Mouse (Mus musculus) gastrocnemius, postnatal 14 days (tissue): ENCODE measurements around the gene Chic2. TPM values are rescaled to one million over a fixed set of nuclear protein-coding genes. Genes with fewer than 3 reads are reported as not detected.

Experiments used
- DNase-seq: peaks from one replicate; pipeline ENCODE4 v3.0.0; 2021; ENCODE audit warnings: mixed read lengths
- intact Hi-C: fragments of 180-260 bp; cut with DNase I; formaldehyde crosslinking; loops from one replicate; pipeline ENCODE4 v1.15.1; 2025; ENCODE audit warnings: low total_unique reads
- total RNA-seq, 2 experiments: library from RNA; stranded (reverse); gene quantifications; 2 replicates each; pipeline ENCODE4 v1.2.3; 2021

The Chic2 gene
- total RNA-seq, 2 experiments from 2014 or later: 16.0 to 18.1 TPM

DNA sequence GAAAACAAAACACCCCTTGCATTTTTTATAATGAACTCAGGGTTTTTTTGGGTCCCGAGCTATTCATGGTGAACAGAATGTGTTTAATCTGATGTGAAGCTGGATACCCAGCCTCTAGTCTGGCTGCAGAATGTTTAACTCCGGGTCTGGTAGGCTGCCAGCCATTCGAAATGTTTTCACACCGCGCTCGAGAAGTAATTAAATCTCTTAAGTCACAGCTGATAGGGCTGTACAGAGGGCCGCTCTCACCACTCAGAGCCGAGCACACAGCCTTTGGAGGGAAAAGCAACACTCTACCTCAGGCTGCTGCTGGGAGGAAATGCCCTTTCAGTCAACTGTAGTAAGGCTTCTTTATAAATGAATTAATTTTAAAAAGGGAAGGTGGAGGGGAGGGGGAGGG, 49.6 kb downstream of the Chic2 start:
- intact Hi-C loops: no loop called here
- no peak for DNase-seq

DNA sequence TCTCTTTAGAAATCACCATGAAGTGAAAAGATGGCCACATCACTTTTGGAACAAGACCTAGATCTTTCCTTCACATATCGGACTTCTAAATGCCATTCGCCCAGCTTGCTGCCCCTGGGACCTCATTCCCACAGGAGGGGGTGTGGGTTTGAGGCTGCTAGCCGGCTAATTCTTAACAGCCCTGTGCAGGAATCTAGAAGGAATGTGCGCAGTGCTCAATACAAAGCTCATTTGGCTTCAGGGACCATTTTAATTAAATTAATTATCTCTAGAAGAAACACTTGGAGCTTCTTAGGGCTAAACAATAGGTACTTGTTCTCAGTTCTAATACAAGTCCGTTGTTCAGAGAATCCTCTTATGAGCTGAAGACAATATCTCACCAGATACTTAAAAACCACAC, 60.5 kb downstream of the Chic2 start:
- intact Hi-C loops: no loop called here
- DNase-seq: no peak

DNA sequence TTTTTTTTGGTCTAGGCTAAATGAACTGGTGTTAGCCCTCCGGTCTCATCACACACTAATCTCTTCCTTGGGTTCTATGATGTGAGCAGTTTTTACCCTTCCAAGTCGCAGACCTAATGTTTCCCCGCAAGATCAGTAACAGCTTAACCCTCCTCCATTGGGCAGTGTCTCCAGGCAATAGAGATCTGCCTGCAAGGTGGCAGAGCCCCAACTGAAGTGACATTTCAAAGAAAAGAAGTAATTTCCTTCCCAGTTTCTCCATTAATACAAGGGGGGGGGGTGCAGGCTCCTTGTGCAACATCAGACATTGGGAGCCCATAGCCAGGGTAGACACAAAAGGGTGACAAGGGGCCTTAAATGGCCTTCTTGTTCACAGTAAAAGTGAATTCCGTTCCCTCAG, 64.0 kb downstream of the Chic2 start:
- intact Hi-C loops: no loop called here
- DNase-seq: no peak

DNA sequence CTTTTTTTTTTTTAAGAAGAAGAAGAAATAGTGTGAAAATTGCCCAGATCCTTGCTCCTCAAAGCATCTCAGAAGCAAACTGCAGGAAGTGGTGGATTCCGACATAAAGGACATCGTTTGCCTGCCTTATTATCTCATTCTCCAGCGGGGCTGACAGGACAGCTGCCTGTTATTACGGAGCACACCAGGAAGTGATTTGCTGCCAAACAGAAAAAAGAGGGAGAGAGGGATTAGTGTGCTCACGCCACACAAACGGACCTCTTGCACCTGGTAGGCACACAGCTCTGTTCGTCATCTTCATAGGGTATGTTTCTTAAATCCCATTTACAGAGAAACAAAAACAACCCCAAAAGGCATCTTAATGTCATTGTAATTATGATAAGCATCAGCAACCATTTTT, 64.4 kb downstream of the Chic2 start:
- intact Hi-C loops: no loop called here
- no peak for DNase-seq

DNA sequence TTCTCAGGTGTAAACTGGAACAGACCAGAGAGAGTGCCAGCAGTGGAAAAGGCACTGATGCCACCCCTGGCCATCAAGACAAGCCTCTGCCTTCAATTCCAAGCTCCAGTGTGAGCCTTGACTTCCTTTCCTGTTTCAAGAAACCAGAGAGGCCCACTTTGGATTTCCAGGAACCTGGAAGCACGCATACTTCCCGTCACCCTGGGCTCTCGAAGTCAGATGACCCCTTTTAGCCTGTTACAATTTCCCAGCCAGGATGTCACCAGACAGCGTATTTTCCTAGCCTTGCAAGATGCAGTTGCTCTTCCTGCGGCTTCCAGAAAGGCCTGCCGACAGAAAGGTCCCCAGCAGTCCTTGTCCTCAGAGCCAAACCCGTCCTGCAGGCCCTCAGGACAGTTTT, 65.0 kb downstream of the Chic2 start:
- intact Hi-C loops: no loop called here

DNA sequence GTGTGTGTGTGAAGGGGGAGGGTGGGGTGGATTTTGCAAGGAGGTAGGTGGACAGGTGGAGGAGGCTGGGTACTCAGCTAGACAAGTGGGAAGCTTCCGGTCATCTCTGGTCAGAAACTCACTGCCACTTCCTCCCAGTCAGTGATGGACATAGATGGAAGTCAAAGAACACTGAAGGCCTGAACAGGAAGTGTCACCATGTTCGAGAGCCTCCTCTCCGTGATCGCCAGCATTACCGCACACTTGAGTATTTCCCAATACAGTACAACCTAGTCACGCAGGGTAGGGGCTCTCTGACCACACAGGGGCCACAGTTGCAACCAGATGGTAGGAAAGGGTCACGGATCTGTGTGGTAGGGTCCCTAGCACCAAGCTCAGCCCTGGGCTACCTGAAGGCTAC, 69.1 kb downstream of the Chic2 start:
- no peak for DNase-seq
- intact Hi-C loops: no loop called here

More for the DNA sequence above, 65.0 kb downstream of the Chic2 start:
- no peak for DNase-seq

DNA sequence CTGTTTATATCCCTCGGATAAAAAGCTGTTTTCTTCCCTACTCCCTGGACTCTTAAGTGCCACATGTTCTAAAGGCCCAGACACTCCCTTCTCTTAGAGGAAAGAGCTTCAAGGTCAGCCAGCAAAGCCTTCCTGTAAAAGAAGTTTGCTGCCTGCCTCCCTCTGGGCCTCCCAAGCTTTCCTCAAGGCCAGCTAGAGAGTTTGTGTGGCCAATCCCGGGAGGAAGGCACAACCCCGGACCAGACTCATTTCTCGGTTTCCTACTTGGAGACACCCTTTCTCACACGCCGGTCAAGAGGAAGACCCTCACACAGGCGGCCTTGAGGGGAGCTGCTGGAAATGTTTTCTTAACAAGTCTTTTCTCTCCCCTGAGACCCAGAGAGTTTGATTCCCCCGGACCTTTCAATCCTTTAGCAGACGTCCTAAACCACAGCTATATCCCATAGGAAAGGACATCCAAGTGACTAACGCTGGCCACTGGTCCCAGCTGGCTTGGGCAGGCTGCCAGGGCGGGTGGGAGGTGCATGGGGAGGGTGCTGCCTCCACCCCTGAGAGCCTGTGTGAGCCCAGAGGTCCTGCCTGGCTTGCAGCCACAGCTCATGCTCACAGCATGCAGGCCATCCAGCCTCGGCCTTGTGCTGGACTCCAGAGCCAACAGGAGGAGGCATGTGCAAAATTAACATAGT, 69.7 kb downstream of the Chic2 start:
- DNase-seq: peak; percentile 90
- intact Hi-C loops: no loop called here

DNA sequence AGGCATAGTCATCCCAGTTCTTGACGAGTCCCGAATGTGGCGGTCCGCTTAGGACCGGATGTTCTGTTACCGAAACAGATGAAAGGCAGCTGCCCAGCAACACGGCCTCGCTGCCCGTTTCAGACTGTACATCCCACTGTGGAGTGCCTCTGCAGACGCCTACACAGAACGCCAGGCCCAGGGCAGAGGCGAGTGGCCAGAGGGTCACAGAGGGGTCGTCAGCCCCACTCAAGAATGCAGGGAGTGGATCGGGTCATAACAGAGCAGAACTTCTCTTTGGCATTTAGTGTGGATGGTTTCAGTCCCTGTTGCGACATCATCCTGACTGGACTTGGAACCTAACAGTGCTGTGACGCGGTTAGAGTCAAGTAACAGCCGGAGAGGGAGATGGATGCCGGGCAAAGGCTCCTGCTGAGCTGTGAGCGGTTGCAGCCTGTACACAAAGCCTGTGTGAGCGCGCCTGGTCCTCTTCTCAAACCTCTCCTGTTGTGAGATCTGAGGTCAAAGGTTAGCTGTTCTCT, 70.5 kb downstream of the Chic2 start:
- intact Hi-C loops: no loop called here
- DNase-seq: peak; percentile 58

DNA sequence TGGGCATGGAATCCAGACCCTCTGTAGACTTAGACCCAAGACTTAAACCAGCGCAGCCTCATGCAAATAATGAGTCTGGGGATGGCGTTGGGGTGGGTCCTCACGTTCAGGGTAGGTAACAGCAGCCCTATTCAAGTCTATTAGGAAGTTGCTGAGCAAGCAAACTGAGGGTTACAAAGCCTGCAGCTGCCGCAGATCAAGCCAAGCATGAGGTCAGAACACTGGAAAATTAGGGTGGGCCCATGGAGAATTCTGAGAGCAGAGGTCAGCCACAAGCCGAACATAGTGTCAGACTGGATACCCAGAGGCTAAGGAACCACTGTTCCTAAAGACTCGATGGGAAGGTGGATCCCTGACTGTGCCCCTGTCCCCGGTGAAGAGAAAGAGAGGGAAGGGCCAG, 73.2 kb downstream of the Chic2 start:
- intact Hi-C loops: no loop called here
- peak; percentile 44 for DNase-seq

DNA sequence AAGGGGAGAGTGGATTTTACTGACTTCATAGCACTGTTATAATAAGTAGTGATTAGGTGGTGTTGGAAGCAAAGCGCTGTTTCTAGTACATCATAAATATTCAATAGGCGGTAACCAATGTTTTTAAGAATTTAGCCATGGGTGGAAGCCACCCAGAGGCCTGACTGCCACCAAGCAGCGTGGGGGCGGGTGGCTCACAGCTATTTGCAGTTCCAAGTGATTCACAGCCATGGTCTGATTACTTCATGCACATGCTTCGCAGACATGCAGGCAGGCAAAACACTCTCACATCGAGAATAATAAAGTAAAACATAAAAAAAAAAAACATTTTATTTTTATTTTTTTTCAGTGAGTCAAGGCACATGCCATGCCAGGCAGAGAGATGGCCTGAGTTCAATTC, 75.2 kb downstream of the Chic2 start:
- intact Hi-C loops: loop anchor here (10.0 kb wide), 1 partner anchor 75 kb away; the partner anchor contains the start of gene Chic2
- no peak for DNase-seq

DNA sequence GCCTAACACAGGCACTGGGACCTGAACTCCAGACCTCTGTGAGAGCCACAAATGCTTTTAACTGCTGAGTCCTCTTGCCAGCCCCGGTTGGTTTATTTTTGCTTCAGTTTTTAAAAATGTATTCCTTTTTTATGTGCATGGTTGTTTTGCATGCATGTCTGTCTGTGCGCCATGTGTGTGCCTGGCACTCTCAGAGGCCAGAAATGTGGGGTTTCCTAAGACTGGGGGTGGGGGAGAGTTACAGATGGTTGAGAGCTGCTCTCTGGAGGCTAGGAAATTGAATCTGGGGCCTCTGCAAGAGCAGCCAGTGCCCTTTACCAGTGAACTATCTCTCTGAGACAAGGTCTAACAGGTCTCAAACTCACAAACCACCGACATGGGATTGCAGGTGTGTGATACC, 76.7 kb downstream of the Chic2 start:
- DNase-seq: no peak
- intact Hi-C loops: loop anchor here (10.0 kb wide), 1 partner anchor 77 kb away; the partner anchor contains the start of gene Chic2

DNA sequence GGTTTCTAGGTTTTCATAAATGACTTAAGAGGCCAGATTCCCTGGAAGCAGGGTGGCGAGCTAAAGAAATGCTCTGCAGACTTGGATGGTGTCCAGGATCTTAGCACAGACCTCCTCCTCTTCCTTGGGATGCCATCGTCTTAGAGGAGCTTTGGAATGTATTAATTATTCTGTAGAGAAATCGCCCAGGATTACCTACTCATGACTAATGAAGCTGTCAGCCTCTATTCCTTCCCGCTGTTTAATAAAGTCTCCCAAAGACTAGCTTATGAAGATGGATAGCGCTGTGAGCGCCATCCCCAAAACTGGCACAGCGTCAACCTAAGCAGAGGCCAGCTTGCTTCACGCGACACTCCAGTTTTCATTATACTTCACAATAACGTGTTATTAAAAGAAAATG, 77.7 kb downstream of the Chic2 start:
- DNase-seq: no peak
- intact Hi-C loops: loop anchor here (10.0 kb wide), 1 partner anchor 78 kb away; the partner anchor contains the start of gene Chic2

DNA sequence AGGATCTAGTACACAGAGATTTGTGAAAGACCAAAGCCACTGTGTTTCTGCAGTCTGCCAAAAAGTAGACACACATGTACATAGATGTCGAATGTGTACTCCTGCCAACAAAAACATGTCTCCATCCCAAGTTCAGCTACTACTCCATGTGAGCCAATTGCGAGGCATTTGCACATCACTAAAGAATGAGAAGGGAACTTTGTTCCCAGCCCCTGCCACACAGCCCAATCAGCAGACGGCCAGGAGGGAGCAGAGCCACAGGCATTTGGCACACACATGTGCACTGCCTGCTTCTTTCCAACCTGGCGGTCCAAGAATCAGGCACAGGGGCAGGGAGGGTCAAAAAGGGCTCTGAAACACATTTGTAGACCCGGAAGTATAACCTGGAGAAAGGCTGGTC, 81.8 kb downstream of the Chic2 start:
- intact Hi-C loops: loop anchor here (5.0 to 10.0 kb wide), 2 partner anchors 82 to 180 kb away; partner anchors contain the start of gene Chic2
- no peak for DNase-seq

DNA sequence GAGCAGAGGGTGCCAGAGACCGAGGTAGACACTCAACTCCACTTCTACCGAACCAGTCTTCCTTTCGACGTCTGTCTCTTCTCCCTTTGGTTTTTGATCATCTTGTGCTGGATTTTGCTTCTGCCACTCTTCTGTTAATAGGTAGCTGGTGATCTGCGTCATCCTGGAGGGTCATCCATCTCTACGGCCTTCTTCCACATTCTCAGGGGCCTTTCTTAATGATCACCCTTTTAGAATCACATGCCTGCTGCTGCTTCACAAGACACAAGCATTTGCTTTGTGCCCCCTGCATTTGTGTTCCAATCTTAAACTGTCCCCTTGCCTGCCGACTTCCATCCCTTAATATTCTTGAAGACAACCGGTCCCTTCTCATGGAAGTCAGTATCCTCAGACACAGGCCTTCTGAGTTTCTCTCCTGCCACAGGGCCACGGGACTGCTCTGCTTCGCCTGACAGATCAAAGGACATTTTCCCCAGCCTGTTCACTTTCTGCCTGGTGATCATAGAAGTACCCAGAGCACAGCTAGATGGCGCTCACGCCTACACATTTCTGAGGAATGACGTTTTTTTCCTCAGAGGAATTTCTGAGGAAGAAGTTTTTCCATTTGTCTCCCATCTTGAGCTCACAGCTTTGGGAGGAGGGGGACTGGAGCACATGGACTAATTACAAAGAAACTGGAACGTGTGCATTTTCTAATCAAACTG, 83.6 kb downstream of the Chic2 start:
- intact Hi-C loops: loop anchor here (5.0 to 10.0 kb wide), 2 partner anchors 84 to 181 kb away; partner anchors contain the start of gene Chic2
- DNase-seq: peak; percentile 52

DNA sequence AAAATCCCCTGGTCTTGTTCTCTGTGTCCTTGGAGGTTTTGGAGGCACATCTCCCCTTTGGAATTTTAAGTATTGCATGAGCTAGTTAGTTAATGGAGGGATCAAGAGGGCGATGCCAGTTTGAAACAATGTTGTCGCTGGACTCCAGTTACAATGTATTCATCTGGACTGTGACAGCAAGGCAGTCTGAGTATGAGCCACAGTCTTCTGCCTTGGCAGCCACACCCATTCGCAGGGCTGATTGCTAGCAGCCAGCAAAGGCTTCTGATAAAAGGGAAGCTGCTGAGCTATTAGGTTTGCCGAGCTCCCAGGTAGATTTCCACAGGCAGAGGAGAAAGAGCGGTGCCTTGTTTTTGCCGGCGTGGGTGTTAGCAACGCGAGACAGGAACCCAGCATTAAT, 84.3 kb downstream of the Chic2 start:
- intact Hi-C loops: loop anchor here (5.0 to 10.0 kb wide), 2 partner anchors 84 to 182 kb away; partner anchors contain the start of gene Chic2
- no peak for DNase-seq

DNA sequence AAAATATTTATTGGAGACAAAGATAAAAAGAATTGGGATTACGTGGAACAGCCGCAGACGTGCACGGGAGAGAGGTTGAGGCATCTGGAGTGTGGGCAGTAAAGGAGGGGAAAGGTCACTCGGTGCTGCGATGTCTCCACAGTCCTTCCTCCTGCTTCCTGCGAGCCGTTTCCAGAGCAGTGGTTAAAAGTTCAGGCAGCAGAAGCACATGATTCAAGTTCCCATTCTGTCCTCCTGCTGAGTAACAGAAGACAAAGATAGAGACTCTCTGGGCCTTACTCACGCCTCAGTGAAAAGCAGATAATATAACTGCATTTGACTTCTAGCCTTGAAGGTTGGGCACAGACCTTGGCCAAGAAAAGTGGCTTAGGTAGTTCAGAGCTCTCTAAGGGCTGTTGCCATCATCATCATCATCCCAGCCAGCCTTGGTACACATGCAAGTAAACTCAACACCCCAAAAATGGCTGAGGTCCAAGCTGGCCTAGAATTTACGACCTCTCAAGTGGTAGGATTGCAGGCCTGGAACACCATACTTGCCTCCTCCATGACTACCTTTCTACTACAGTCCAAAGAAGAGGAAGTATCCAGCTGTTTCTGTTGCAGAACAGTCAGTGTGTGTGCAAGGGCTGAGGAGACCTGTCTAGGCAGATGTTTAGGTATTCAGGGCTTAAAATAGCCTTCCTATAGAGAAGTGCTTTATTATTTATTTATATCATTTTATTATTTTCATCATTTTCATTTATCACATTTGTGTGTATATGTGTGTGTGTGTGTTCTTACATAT, 87.1 kb downstream of the Chic2 start:
- intact Hi-C loops: loop anchor here (10.0 kb wide), 1 partner anchor 523 kb away; no protein-coding TSS in a partner anchor
- DNase-seq: no peak

DNA sequence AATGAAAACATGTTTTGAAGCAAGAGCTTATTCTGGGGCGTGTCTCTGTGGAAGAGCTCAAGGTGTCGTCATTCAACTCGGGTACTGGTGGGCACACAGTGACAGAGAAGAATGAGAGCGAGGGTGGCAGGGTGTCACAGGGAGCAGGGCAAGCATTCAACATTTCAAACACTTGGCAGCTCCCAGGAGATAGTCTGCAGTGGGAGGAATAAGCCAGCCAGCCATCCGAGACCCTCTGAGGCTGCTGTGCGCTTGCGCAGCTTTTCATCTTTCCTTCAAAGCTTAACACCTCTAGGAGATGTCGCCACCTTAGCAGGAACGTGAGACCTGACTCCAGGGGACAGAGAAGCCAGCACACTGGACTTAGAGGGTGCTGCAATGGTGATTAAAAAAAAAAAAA, 88.2 kb downstream of the Chic2 start:
- intact Hi-C loops: loop anchor here (10.0 kb wide), 1 partner anchor 522 kb away; no protein-coding TSS in a partner anchor
- DNase-seq: no peak

DNA sequence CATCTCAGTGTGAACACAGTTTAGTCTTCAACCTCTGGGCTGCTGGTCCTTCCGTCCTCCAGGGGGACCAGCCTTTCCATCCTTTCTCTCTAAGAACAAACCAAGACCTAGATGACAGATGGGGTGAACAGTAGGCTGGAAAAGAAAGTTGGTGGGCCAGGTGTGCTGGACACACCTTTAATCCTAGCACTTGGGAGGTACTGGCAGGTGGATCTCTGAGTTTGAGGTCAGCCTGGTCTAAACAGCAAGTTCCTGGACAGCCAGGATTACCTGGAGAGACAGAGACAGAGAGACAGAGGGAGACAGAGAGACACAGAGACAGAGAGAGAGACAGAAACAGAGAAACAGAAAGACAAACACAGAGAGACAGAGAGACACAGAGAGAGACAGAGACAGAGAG, 89.0 kb downstream of the Chic2 start:
- no peak for DNase-seq
- intact Hi-C loops: loop anchor here (10.0 kb wide), 1 partner anchor 521 kb away; no protein-coding TSS in a partner anchor

DNA sequence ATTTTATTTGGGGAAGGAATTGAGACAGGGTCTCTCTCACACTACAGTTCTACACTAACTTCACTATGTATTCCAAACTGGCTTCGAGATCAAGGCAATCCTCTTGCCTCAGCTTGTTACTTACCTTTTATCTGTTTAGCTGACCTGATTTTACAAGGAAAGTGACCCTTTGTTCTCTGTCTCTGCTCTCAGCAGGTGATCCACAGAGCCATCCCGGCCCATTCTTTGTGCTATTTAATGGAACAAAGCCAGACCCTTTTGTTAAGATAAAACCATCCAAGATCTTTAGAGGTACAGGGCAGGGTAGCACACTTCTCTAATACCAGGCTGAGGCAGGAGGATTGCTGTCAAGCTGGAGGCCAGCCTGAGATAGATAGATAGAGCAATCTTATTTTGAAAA, 91.6 kb downstream of the Chic2 start:
- DNase-seq: no peak
- intact Hi-C loops: loop anchor here (10.0 kb wide), 1 partner anchor 518 kb away; no protein-coding TSS in a partner anchor

DNA sequence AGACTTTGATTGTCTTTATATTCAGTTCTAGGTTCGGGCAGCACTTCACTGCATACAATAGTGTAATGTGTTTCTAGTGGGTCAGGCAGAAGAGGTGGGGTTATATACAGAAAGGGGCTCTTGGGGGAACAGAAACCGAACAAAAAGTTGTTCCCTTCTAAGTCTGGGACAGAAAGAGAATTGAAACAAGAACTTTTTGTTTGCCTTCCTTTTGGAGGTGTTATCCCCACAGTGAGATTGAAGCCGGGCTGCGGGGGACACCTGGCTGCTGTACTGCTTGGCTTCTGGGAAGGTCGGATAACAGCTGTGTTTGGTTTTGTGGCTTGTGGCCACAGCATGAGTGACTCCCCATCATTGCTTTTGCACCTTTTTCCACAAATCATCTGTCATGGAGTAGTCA, 93.2 kb downstream of the Chic2 start:
- no peak for DNase-seq
- intact Hi-C loops: loop anchor here (10.0 kb wide), 1 partner anchor 517 kb away; no protein-coding TSS in a partner anchor
